8 mouse cellular contexts compared by ENCODE assay signal in the genomic region with DNA sequence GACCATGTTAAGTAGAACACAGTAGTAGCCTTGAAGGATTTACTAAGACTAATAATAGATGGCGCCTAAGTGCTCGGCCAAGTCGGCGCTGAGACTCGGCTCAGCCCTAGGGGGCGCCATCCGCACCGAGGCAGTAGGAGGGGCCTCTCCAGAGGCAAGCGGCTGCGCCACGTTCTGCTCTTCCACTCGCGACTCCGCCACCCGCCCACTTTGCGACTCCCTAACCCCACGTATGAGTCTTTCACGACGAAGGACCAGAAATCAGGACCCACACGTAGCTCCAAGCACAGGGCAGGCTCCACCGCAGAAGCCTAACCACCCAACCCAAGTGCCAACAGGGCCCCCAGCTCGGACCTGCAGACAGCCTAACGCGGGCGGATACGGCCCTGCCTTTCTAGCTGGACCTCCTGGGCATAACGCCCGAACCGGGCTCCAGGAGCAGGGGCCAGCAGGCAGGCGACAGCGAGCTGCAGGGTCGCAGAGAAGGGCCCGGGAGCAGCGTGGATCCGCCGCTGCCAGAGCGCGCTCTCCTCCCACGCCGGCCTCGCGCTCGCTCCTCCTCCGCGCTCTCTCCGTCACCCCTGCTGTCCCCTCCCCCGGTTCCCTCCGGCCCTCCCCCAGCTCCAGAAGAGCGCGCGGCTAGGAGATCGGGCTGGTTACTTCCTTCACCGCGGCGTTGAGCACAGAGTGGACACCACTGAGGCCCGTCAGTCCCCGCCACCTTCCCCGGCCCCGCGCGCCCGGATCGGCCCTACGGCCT. TPM values are rescaled to one million over a fixed set of nuclear protein-coding genes. Genes with fewer than 3 reads are reported as not detected.
A peak's percentile ranks its signal among the peaks of the same experiment; 100 is the strongest.
DNase-seq lines count a peak whose midpoint lies in the region; ATAC-seq and TF ChIP-seq lines count a peak whose summit lies in the region.

A gene (plus strand): TSS at position 274 of the 760 bp plus-strand sequence.

- ATAC-seq in activated CD4-positive, CD25-positive, alpha-beta regulatory T cell, adult 4 months: peak; percentile 90
- ATAC-seq in megakaryocyte progenitor cell, adult 5-6 weeks (replicated peaks; ENCODE audit: poor library complexity): peak; percentile 87

- peak; percentile 77 for TF ChIP-seq CTCF in cortical plate, adult 2 months (IDR thresholded peaks at IDR 0.05; ENCODE audit: extremely low read depth, insufficient read depth, low read length)

- peaks cover 12% of the 10 kb centered on the region for H3K4me1 ChIP-seq in cortical plate, adult 2 months (ENCODE audit: control insufficient read depth, insufficient read depth, low read length)

- peak within 1 kb of the TSS; percentile 93 for H3K27ac ChIP-seq in cortical plate, adult 2 months (ENCODE audit: insufficient read depth, low read length)

- peak within 1 kb of the TSS; percentile 56 for H3K4me3 ChIP-seq in cortical plate, adult 2 months (ENCODE audit: insufficient read depth, low read length)

- peak; percentile 95 for DNase-seq in gastrocnemius, postnatal 10 days
- DNase-seq in induced T-regulatory cell, adult 2 months (ENCODE audit: low read depth): peak; percentile 93
- DNase-seq in left cerebral cortex, adult 9 months (ENCODE audit: low spot score in 2 of 2): peak; percentile 71 to 92
- peak; percentile 92 for DNase-seq in right cerebral cortex, postnatal 14 days
- DNase-seq in urinary bladder, postnatal 36 days (ENCODE audit: low spot score in 2 of 2): peak; percentile 84 to 91

- peak; percentile 68 for TF ChIP-seq POLR2A in cortical plate, adult 2 months (IDR thresholded peaks at IDR 0.05; ENCODE audit: extremely low read depth, insufficient read depth, low read length)

RNA-seq across cellular contexts. Expression of the gene that starts here (rescaled TPM):
- polyA plus RNA-seq in activated CD4-positive, CD25-positive, alpha-beta regulatory T cell, adult 4 months (2017; shearing (Covaris generic)): 1 to 10 TPM; 4.2 to 4.3 TPM
- polyA plus RNA-seq in cortical plate, adult 2 months (2012; rRNA removed): 36.2 and 36.4 TPM in 2 replicates
- 10 to 100 TPM; 57.8 to 65.1 TPM for total RNA-seq in gastrocnemius, postnatal 10 days (2021)
- 9.9 and 12.1 TPM in 2 replicates for total RNA-seq in megakaryocyte progenitor cell, adult 5-6 weeks (2015)
- total RNA-seq in megakaryocyte progenitor cell, adult 5-6 weeks (2017): 7.0 and 9.8 TPM in 2 replicates

Comparison
In these comparisons a context has a peak if more than half of its experiments do, and no peak if none do; other contexts are left out.
1. Peak in every context shown above with its lines: DNase-seq, ATAC-seq, H3K4me3 ChIP-seq and H3K27ac ChIP-seq.
2. RNA of the gene that starts here (total RNA-seq): 57.8 to 65.1 TPM in gastrocnemius, postnatal 10 days; 7.0 to 12.1 TPM in megakaryocyte progenitor cell, adult 5-6 weeks; every median in the first group is over 4 times any median in the second.